Mouse (Mus musculus) frontal cortex, postnatal 25 days (tissue): ENCODE results near the gene Tep1.

Experiments
- DNase-seq, 2 experiments: peaks; one replicate each; pipeline ENCODE4 v3.0.0; 2022; ENCODE audit warnings: low spot score in 2 of 2

The Tep1 gene

DNA sequence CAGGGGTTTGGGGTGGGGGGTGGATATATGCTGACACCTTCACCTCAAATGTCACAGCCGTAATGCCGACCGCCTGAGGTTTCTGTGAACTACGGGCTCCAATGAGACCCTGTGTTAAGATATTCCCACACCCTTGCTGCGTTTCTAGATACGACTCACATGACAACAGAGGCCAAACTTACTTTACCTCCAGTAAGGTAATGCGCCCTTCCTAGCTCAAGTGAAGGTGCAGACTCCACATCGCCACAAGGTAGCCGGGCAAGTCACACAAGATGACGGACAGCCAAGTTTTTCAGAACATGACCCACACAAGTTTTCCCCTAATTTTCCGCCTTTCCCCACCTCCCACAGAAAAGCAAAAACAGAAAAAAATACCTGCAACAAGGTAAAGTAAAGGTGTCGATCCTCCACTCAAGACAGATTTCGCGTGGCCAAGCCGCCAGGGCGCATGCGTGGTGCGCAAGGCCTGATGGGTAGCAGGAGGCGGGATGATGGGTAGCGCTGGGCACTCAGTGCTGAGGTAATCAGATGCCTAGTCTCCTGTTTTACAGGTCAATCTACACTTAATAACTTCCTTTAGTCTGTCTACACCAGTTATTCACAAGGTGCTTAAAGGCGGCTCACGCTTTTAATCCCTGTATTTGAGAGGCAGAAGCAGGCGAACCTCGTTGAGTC, 75.0 kb downstream of the Tep1 start:
- no peak for DNase-seq

DNA sequence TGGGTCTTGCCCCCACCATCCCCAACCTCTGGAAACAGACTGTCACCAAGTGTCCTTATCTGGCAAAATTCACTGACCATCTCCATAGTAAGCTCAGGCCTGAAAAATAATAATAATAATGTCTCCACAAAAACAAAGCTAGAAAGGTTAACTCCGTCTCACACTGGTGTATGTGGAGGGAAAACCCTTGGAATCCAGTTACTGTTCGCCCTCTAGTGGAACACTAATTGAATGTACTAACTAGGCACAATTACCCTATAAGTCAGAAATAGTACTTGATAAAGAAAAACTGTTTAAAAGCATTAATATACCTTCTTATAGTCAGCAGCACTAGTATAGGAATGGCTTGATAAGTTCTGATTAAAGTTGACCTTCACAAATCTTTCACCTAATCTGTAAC, 82.2 kb downstream of the Tep1 start:
- DNase-seq: no peak

DNA sequence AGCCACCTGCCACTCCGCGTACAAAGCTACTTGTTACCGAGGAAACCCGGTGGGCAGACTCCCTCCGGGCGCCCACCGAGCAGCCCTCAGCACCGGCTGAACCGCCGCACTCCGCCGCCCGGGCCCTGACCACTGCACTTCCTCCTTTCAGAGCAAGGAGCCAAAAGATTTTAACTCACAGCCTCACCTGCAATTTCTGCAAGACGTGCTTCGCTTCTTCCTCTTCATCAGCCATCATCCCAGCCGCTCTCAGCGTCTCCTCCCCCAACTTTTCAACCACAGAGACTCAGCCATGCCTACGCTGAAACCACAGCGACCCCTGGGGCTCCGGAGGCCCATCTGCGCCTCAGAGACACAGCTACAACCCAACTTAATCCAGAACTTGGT, 85.1 kb downstream of the Tep1 start, which contains the start of gene Ttc5:
Ttc5 (minus strand) TSS at position 269 of the 387 bp plus-strand sequence.
- peak; percentile 88 to 96 for DNase-seq

DNA sequence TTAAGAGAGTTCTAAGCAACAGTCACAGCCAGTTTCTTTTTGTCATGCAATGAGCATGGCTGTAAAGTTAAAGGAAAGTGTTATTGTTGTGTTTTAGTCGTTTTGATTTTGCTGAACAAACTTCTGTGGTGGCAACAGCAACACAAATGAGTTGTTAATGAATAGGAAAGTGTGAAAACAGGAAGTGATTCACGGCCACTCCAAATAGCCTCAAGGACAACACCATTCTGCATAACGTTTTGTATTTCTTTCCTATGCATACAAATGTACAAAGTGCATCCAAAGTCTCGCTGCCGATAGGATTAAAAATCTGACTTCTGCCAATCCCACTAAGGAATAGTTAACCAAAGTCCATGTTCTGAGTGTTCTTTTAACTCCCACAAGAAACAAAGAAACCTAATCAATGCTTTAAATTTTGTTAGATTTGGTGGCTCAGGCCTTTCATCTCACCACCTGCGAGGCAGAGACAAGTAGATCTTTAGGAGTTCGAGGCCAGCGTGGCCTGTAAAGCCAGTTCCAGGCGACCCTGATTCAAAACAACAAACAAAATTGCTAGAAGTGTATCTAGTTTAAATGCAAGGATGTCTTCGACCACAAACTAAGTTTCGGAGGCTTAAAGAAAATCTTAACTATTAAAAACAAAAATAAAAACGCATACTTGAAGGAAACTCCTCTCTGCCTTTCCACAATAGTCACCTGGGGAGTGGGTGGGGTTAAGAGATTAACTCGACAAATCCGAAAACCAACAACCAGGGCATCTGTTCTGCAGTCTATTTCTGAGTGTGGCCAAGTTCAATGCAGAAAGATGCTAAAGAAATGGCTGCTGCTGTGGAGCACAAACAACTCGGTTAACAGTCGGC, 85.7 kb downstream of the Tep1 start:
- no peak for DNase-seq

DNA sequence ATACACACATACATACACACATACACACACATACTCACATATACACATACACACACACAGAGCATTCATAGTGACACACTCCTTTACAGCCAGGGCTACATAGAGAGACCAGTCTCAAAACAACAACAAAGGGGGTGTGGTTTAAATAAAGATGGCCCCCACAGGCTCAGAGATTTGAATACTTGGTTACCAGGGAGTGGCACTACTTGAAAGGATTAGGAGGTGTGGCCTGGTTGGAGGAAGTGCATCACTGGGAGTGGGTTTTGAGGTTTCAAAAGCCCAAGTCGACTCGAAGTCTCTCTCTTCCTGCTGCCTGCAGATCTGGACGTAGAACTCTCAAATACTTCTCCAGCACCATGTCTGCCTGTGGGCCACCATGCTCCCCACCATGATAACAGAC, 88.2 kb downstream of the Tep1 start:
- no peak for DNase-seq
